Mouse (Mus musculus): ENCODE results near the gene Ipo11.

Ipo11 gene

DNA sequence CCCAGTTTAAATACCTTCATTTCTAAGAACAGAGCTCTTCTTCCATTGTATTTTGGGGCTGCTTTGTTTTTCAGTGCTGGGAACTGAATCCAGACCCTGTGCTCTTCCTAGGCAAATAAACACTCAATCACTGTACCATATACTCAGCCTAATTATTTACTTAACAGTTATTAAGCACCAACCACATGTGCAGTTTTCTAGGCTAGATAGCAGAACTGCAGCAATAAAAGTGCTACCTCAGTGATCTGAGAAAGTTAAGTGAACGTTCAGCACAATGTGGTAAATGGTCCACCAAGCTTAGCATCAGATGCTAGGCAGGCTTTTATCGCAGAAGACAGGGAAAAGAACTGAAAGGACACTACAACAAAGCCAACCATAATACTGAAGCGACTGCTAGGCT lies 32.1 kb downstream of the Ipo11 start:
- DNase-seq (ENCODE audit: low read depth), result no peak

DNA sequence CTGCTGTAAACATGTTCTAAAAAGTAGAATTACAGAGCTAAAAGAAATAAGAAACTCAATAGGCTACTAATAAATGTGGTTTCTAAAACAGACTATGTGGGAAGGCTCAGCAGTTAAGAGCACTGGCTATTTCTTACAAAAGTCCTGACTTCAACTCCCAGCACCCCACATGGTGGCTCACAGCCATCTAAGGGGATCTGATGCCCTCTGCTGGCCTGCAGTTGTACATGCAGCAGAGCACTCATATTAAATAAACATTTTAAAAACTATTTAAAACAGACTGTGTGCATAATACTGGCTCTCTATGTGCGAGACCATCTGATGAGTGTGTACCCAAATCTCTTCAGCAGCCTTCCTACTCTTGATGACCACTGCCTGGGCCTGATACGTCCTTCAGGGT lies 42.5 kb downstream of the Ipo11 start:
- DNase-seq (ENCODE audit: low read depth), result no peak

DNA sequence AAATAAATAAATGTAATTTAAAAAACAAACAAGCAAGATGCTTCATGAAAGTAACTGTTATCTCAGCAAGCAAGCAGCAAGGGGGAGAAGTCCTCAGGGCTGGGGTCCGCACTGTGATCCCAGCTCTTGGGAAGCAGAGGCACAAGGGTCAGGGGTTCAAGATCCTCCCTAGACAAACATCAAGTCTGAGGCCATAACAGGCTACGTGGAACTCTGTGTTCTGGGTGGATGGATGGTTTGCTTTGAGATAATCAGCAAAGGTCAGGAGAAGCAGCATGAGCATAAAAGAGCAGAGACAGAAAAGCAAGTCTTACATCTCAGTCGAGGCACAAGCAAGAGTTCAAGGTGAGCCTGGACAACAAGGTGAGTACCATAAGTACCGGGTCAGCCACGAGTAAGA lies 43.1 kb downstream of the Ipo11 start:
- DNase-seq (ENCODE audit: low read depth), result no peak

DNA sequence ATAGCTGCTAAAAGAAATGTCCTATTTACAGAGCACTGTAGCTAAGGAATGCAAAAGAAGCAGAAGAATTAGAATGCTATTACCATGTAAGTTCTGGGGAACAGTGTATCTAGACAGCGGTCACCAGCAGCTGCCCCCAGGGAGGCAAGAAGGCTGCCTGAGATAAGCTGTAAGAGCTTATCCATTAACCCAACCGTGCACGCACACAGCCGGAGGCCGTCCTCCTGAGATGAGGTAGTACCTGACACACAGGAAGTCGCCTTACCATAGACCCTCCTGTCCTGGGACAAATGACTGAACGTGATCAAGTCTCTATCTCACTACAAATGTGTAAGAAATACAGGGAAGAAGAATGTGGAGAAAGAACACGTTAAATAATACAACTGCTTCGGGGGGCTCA lies 43.6 kb downstream of the Ipo11 start:
- peak; percentile 19 for DNase-seq (ENCODE audit: low read depth)

DNA sequence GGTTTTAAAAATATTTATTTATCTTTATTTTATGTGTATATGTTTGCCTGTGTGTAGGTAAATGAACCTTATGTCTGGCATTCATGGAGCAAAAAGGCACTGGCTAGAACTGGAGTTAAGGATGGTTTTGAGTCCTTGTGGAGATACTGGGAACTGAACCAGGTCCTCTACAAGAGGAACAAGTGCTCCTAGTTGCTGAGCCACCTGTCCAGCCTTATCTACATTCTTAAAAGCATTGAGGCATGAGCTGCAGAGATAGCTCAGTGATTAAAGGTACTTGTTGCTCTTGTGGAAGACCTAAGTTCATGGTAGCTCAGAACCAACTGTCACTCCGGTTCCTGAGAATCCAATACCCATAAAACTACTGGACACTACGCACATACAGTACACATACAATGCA lies 49.4 kb downstream of the Ipo11 start:
- DNase-seq (ENCODE audit: low read depth), result no peak

DNA sequence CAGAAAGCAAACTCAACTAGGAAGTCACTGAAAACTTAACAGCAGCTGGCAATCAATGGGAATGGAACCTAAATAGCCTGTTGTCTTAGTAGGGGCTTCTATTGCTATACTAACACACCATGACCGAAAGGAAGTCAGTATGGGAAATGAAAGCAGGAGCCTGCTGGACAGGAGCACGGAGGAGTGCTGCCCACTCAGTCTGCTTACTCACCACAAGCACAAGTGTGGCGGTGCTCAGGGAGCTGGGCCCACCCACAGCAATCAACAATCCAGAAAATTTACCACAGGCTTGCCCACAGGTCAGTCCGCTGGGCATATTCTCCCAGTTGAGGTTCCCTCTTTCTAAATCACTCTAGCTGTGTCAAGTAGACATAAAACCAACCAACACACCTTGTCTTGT lies 52.5 kb downstream of the Ipo11 start:
- no peak for DNase-seq (ENCODE audit: low read depth)

DNA sequence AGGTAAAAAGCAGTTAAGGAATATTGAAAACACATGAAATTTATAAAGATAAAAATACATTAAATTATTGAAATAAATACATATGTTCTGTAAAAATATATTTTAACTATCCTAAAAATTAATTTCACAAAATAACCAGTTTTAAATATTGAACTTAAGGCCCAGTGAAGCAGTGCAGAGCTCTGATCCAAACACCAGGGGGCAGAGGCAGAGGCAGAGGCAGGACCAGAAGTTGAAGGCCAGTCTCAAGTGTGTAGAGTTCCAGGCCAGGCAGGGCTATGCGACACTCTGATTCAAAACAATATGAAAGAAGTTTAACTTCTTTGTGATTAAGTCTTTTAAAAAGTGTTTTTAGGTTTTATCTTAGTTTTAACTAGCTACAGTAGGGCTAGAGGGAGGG lies 60.5 kb downstream of the Ipo11 start:
- no peak for DNase-seq (ENCODE audit: low read depth)

DNA sequence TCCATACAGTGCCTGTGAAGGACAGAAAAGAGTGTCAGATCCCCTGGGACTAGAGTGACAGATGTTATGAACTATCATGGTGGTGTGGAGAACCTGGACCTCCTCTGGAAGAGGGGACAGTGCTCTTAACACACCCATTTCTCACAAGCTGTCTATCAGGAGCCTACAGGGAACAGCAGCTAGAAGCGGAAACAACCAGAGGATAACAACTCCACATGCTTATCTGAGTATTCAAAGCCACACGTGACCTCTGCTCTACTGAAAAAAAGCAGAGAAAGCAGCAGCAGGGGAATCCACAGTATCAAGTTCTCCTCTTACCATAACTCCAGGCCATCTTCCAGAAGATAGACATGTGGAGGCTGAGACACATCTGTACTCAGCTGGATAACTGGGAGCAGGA lies 71.2 kb downstream of the Ipo11 start:
- no peak for DNase-seq (ENCODE audit: low read depth)

DNA sequence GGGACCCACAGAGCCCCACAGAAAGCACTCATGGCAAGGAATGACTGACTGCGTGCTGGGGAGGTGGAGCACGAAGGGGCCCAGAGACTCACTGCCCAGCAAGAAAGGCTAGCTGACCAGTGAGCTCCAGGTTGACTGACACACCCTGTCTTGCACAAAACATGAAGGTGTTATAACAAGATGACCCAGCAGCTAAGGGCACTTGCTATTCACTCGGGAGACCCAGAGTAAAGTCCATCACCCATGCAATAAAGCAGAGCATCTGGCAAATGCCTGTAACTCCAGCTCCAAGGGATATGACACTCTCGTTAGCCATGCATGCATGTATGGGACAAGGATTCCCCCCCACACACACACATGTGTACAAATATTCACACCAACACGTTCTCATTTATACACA lies 78.0 kb downstream of the Ipo11 start:
- DNase-seq (ENCODE audit: low read depth), result no peak

DNA sequence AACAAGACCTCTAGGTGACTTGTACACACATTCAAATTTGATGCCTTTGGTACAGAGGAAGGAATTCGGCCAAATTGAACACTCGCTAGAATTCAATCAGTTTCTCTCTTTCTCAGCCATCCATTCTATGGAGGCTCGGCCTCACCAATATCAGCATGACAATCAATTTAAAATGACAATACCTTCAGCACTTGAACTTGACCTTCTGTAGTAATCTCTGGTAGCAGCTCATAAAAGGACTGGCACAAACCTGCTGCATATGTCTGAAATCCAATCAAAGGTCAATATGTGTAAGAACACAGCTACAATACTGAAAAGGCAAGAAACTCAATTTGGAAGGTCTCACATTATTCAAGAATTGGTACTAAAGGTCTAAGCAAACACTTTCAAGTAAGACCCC lies 80.2 kb downstream of the Ipo11 start:
- DNase-seq (ENCODE audit: low read depth), result no peak

DNA sequence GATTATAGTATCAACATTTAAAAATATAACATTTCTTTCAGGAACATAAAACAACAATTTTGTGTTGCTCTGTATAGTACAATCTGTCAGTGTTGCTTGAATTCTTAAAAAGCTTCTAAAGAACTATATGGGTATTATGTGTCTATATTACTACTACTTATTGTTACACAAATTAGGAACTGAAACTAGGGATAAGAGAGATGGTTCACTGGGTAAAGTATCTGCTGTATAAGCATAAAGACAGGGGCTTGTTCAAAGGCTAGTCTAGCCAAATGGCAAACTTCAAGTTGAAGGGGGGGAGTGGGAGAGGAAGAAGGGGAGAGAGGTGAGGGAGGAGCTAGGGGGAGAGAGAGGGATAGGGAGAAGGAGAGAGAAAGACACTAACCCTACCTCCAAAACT lies 89.2 kb downstream of the Ipo11 start:
- no peak for DNase-seq (ENCODE audit: low read depth)

DNA sequence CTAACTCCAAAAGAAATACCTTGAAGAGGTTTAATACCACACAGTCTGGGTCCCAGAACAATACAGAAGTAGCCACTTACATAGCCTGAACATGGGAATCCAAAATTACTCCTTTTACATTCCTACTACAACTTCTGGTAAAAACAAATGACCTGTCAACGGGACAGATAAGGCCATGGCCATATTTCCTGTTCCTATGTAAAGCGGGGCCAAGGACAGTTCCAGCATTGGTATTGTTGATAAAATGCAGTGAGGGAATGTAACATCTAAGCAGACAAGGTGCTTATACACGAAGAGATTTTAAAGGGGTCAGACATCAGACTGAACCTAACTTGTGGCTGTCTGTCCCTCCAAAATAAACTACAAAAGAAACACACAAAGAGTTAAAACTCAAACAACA lies 91.8 kb downstream of the Ipo11 start:
- no peak for DNase-seq (ENCODE audit: low read depth)

DNA sequence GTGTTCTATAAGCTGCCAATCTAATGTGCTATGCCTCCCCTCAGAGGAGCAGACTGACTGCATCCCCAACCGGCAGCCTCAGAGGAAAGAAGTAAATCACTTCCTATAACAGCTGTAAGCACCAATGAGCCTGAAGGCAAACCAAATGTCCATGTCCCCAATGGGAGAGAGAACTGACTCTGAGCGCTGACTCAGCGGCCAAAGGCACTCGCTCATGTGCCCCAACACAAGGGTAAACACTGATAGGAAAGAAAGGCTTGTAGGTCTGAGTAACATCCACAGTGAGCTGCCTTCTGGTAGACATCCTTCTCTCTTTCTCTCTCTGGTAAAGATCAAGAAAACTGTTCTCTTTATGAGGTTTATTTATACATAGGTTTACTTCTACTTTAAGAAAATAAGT lies 94.2 kb downstream of the Ipo11 start:
- no peak for DNase-seq (ENCODE audit: low read depth)

DNA sequence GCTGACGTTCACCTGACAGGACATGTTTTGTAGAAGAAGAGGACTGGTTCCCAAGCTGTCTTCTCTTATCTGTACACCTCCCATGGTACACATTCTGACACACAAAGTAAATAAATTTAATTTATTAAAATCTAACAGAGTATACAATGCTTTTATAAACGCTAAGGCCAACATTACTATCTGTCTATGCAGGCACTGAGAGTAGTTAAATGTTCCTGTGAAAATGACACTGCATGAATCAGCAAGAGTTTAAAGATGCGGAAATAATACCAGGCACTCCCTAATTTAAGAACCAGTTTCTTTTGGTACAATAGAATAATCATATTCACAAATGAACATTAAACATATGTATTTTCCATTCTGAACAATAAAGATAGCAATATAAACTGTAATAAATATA lies 98.0 kb downstream of the Ipo11 start:
- DNase-seq (ENCODE audit: low read depth), result no peak

DNA sequence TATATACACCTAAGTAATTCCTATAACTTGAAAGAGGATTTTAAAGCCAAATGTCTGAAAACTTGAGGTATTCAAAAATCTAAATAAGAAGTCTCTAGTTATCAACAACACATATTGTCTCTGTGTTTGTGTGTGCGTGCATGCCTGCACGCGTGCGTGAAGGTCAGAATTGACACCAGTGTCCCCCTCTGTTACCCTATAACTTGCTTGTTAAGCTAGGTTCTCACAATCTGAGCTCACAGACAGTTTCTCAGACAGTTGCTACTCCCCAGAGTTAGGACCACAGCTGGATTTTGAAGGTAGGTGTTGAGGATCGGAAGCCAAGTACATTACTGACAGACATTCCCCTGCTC lies 100.3 kb downstream of the Ipo11 start:
- no peak for DNase-seq (ENCODE audit: low read depth)

DNA sequence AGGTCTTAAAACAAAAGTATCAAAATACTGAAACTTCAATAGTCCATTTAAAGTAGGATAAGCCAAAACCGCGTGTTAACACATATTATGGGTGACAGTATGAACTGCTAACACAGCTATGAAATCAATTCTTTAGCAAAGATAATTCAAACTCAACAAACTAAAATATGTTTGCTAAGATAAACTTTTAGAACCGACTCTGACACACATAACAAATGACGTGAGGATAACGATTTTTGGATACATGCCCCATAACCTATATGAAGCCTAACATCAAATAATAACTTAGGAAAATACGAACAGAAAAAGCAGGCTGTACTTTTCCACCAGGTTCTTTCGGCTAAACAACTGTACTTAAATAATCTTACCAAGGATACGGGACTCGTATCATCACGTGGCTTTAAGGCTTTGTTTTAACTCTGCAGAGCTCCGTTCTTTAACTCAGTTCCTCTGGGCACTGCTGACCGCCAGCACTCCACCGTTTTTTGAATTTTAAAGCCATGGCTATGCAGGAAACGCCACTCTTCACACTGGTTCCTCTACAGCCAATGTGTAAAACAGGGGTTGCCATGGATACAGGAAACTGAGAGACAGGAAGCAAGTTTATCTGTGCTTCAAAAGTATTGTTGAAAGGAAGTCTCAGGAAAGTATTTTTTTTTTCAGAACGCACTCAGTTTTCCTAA lies 100.8 kb downstream of the Ipo11 start:
- peak; percentile 61 for DNase-seq (ENCODE audit: low read depth)

DNA sequence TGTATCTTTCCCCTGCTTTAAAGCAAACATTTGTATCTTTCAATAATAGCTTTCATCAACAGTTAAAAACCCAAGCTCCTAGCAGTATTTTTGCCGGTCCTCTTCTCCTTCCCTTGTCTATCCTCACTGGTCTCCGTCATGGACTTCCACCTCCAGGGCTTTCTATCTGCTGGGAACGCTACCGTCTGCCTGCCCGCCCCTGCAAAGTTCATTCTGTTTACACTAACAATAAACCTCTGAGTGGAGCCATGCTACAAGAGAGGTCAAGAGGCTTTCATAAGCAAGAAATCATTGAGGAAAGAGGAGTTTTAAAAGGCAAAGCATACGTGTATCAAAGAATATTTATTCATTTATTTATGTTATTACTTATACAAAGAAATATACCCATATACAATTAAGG lies 106.7 kb downstream of the Ipo11 start:
- DNase-seq (ENCODE audit: low read depth), result no peak

DNA sequence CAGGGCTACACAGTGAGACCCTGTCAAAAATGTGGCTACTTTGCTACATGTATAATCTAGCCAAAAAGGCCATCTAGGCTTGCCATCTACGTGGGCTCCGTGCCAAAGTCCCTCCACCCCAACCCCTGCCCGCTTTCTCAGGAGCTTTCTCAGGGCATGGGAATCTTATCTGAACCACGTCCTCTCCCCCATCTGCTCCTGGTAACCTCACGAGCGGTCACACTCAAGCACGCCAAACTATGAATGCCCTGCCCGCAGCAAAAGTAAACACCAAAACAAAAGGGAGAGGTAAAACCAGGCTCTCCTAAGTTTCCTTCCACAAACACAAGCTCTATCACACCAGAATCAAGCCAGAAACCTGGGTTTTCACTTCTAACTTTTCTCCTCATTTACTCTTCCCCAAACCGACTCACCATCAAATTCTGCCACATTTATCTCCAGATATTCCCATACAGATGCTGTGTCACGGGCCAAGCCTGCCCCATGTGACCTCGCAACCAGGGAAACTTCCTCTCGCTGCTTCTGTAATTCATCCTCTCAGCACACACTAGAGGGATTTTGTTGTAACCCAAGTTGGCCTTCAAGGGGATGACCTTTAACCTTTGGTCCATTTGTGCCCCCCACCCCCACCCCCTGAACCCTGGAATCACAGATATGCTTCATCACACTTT lies 107.3 kb downstream of the Ipo11 start:
- no peak for DNase-seq (ENCODE audit: low read depth)

DNA sequence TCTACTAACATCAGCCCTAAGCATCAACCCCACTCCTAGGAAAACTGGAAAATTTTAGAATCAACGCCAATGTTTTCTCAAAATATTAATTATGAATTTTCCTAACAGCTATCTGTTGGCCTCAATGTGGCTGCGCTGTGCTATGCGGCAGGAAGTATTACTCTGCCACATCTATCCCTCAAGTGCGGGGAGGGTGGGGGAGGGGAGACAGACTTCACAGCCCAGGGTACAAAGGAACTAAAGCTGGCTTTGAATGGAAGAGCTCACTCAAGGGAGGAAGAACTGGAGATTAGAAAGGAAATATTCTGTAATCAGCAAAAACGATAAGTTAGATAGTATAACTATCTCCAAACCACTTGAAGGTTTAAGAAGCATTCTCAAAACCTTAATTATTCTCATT lies 111.1 kb downstream of the Ipo11 start:
- DNase-seq (ENCODE audit: low read depth), result no peak

DNA sequence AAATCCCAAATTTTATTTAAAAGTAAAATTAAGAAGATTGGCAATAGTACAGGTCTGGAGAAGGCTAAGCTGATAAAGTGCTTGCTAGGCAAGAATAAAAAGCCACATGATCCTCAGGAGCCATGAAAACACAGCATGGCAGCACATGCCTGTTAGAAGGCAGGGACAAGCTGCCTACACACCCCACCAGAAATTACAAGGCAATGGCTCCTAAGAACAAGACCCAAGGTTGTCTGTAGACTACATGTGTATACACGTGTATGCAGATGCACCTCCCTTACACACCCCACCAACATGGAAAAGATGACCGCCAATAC lies 112.9 kb downstream of the Ipo11 start:
- no peak for DNase-seq (ENCODE audit: low read depth)

DNA sequence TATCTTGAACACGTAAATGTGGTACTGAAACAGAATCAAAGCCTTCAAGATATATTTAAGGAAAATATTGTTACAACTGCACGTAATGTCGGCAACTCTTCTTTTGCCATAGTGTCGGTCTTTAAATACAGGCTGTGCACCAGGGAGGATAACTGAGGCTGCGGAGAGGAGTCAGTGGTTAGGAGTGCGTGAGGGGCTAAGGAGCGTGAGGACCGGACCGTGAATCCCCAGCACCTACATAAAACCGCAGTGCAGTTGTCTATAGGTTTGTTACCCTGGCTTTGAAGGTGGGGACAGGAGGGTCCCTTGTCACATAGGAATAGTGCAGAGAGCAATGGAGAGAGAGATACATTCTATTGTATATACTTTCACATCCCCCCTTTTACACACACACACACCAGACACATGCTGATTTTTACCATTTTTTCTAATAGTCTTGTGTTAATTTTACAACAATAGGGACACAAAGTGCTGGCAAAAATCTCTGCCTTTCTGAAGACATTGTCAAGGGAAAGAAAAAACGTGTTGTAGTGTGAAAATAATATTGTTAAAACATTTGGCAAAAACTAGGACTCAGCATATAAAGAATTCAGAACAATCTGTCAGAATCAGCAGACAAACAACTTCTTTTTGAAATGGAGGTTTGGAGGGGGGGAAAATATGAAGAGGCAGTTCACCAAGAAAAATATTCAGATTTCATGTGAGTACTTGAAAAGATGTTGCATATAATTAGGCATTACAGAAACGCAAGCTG lies 113.5 kb downstream of the Ipo11 start:
- no peak for DNase-seq (ENCODE audit: low read depth)

DNA sequence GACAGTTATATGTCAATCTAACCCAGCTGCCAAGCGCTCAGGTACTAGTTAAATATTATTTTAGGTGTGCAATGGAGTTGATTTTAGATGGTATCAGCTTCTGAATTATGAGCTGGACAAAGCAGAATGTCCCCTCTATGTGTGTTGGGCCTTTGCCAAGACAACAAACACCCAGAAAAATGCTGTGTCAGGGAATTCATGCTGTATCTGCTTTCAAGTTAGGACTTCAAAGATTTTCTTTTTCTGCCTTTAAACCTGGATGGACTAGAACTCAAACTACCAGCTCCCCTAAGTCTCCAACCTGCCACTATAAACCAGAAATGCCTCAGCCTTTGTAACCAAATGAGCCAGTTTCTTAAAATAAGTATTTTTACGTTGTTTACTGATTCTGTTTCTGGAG lies 116.6 kb downstream of the Ipo11 start:
- DNase-seq (ENCODE audit: low read depth), result no peak

DNA sequence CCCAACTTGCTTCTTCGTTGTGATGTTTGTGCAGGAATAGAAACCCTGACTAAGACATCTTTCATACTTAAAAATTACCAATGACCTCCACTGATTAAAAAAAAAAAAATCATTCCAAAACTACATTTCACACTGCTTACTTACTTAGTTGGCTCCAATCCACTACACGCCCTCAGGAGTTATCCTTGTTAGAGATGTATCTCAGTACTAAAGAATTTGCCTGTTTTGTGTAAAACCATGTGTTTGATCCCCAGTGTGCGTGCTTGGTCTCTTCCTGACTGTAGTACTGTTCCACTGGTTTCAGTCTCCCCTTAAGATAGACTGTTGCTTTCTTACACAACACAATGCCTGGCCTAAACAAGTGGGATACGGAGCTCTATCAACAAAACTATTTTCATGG lies 117.0 kb downstream of the Ipo11 start:
- no peak for DNase-seq (ENCODE audit: low read depth)

DNA sequence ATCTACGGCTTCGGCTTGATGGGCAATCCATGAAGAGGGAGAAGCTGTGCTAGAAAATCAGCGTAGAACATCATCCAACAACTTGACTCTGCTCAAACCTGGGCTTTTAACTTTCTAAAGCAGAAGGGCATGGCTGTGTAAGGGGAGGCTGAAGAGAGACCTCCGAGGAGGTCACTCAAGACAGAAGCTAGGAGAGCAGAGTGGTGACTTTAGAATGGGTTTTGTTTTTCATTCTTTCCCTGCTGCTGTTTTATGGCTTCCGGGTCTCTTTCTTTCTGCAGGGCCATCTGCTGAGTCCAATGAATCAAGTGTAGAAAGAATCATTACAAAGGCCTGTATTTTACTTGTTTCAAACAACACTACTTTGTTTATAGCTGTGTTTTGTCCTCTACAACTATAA lies 119.7 kb downstream of the Ipo11 start:
- no peak for DNase-seq (ENCODE audit: low read depth)

Measured in c-Kit-positive CD71-negative TER-119-negative erythroid progenitor cells, embryonic 14.5 days (primary cell).